Mouse (Mus musculus): ENCODE data around the gene Pgap1. TPM values are rescaled to one million over a fixed set of nuclear protein-coding genes. Genes with fewer than 3 reads are reported as not detected.

Gene Pgap1
- 0.34 and 0.44 TPM in 2 replicates for polyA plus RNA-seq (2012; rRNA removed)

DNA sequence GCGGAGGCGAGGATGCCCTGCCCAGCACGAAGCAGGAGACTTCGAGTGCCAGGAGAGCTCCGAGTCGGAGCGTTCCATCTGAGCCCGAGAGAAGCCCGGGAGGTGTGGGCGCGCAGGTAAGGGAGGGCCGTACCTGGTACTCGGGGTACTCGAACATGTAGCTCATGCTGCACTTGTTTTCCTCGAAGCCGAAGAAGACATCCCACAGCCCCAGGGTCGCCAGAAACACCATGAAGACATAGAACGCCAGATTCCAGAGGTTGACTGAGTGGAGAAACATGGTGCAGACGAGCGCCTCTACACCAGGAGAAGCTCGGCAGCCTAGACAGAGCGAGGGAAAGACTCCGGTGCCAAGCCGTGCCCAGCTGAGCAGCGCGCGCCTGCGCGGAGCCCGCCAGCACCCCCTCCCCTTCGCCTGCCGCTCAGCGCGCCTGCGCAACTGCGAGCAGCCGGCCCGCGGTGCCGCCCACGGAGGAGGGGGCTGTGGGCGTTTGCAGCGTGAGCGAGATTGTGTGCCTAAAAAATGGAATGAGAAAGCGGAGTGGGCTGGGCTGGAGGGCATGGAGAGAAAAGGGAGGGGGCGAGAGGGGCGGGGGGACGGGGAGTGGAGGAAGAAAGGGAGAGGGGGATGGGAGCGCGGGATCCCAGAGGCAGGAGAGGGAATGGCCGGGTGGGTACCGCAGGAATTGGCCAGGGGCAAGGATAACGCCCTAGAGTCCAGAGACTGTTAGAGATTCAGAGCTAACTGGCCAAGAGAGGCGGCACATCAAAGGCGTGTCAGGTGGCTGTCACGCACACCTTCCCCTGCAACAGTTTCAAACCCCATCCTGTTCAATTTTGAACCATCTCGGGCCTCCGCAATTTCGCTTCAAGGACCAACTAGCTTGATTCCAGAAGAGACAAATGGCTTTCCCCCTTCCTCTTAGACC is at the start of gene Pgap1:
Gene Pgap1 (minus strand): TSS at position 384 of the 929 bp plus-strand sequence.

DNA sequence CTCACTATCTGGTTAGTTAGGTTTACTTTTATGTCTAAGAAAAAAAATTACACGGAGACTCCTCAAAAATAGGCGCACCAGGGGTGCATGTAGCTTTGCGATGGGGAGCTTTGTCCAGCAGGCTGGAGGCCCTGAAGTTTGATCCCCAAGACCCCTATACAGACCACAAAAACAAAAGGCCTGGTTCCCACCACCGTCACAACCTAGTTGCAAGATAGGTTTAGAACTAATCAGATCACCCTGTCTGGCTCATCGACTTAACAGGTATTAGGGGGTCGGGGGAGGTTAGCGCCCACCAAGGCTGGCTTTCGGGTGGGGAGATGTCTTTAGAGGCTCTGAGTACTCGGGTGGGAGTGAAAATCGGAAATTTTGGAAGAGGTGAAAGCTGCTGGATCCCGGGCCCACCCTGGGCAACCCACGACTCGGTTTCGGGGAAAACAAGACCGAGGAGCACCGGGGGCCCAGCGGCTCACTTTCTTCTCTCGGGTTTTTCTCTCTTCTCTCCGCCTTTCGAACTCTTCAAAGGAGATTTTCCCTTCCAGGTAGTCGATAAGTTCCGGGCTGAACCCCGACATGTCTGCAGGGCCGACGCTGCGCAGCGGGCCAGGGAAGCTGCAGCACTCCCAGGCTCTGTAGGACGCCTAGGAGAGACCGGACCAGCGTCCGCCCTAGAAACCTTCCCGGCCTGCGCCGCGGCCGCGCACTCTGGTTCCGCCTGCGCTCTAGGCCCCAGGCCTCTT is 119.0 kb downstream of the Pgap1 start, which contains the start of gene Gtf3c3:
Gene Gtf3c3 (minus strand): TSS at position 632 of the 740 bp plus-strand sequence.

Other genes with a start within 250 kb of the Pgap1 start
- 4.5 and 4.7 TPM in 2 replicates for gene Gtf3c3, start 118.7 kb downstream of the Pgap1 start, polyA plus RNA-seq (2012; rRNA removed)